Mouse (Mus musculus): ENCODE measurements around the gene Spag9.
A peak's percentile ranks its signal among the peaks of the same experiment; 100 is the strongest.

The Spag9 gene

GRCm38 (mm10) chr11:93995720-93996305 lies at the start of gene Spag9:
Gene Spag9, plus strand, starts transcription at chr11:93996091.
- DNase-seq (ENCODE audit: low spot score): peak; percentile 92

- DNase-seq (ENCODE audit: low spot score): no peak
Observed at GRCm38 (mm10) chr11:93948887-93949567, 46.9 kb upstream of the Spag9 start.

- no peak for DNase-seq (ENCODE audit: low spot score)
Observed at GRCm38 (mm10) chr11:93950045-93950444, 45.8 kb upstream of the Spag9 start.

GRCm38 (mm10) chr11:93952376-93952775 lies 43.5 kb upstream of the Spag9 start:
- no peak for DNase-seq (ENCODE audit: low spot score)

DNA sequence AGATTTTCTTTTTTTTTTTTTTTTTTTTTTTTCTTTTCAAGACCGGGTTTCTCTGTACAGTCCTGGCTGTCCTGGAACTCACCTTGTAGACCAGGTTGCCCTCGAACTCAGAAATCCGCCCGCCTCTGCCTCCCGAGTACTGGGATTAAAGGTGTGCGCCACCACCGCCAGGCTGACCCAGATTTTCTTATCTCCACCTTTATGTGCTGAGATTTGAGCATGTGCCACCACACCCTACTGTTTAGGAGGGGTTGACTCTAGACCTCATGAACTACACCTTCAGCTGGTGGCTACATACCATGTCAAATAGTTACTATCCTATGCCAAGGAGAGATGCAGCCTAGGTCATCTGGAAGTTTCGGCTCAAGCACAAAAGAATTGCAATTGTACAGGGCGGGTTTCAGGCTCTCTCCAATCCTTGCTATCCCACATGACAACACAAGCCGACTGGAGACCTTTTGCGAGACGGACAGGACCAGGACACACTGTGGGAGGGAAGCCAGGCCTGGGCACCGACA lies 41.1 kb upstream of the Spag9 start:
- no peak for DNase-seq (ENCODE audit: low spot score)

- DNase-seq (ENCODE audit: low spot score): peak; percentile 96
Observed at GRCm38 (mm10) chr11:93955256-93956150, 40.4 kb upstream of the Spag9 start.

DNA sequence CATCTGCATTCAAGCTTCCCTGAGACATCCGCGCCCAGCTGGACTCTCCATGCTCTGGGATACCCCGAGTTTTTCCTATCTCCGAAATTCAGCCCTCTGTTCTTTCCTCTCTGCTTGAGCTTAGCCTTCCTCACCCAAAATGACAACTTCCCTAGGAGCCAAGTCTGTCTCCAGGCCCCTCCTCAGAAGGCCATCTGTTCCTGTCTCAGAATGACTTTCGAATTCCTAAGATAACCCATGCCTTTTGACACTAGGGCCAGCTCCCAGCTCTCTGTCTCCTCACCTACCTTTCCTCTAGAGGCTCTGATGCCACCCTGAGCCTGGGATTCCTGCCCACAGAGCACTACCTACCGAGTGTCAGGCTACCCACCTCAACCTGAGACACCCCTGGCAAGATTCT lies 39.7 kb upstream of the Spag9 start, which contains the start of gene Nme2:
Gene Nme2 (minus strand): TSS at position 101 of the 400 bp plus-strand sequence.
- no peak for DNase-seq (ENCODE audit: low spot score)

- no peak for DNase-seq (ENCODE audit: low spot score)
Observed at GRCm38 (mm10) chr11:93957031-93957555, 38.8 kb upstream of the Spag9 start.

- no peak for DNase-seq (ENCODE audit: low spot score)
Observed at GRCm38 (mm10) chr11:93957746-93958145, 38.1 kb upstream of the Spag9 start.

GRCm38 (mm10) chr11:93961482-93961881 lies 34.4 kb upstream of the Spag9 start:
- DNase-seq (ENCODE audit: low spot score): no peak

DNA sequence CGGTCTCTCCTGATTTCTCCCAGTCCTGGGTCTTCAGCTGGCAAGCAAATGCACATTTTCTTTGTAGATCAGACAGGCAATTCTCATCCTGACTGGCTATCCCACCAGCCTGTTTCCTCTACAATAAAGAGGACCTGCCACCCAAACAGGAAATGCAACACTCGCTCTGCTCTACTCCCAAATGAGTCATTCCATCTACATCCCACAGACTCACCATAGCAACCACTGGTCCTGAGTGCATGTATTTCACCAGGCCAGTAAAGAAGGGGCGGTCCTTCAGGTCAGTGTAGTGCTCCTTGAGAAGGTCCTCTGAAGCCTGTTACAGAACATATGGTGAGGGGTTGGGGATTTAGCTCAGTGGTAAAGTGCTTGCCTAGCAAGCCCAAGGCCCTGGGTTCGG lies 32.9 kb upstream of the Spag9 start:
- DNase-seq (ENCODE audit: low spot score): no peak

- DNase-seq (ENCODE audit: low spot score): no peak
Observed at GRCm38 (mm10) chr11:93965391-93965790, 30.5 kb upstream of the Spag9 start.

DNA sequence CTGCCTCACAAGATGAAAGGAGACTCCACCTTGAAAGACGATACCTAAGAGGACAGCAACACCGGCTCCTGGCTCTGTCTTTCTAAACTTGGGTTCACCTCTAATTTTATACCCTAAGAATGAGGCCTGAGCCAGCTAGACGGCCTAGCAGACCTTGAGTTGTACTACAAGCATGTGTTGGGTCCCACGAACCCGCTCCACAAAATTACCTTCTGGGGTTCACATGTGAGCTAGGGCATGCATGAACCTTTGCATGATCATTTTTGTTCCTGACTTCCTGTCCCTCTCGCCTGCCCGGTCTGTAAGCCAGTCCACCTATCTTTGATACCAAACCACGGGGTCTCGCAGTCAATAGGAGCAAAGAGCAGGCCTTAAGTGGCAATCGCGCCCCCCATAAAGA lies 28.5 kb upstream of the Spag9 start:
- DNase-seq (ENCODE audit: low spot score): no peak

DNA sequence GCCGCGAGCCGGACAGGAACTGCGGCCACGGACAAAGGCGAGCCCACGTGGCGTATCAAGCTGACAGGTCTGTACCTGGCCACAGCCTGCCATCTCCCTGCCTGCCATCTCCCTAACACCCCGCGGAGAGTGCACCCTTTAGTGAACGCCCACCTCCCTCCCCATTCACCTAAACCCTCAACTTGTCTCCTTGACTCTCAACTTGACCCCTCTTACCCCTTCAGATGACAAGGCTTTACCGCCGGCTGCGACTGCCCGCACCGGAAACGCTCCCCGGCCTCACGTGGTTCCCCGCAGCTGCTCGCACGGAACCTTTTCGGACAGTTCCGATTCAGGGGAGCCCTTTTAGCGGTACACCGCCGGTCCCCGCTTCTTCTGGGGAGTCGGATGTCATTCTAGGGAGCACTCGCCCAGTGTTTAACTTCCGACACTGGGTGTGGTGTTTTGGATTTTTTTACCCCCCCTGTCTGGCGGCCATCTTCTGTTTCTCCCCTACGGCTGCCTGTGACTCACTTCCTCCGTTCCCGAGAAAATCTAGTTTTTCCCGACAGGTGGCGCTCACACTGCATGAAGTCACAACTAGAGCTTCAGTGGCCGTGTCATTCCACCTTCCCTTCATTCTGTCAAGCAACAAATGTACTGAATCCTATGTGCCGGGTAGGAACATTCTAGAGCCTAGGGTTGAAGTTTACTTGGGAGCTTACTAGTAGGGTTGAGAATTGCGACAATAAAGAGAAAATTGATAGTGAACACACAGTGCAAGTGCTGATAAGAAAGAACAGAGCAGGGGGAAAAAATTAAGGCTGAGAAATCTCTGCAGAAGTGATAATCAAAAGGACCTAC lies 27.7 kb upstream of the Spag9 start, which contains the start of the genes Gm20390 and Nme1:
Gene Gm20390 (minus strand): TSS at position 289 of the 843 bp plus-strand sequence.
Gene Nme1 (minus strand): TSS at position 517 of the 843 bp plus-strand sequence.
- peak; percentile 98 for DNase-seq (ENCODE audit: low spot score)

DNA sequence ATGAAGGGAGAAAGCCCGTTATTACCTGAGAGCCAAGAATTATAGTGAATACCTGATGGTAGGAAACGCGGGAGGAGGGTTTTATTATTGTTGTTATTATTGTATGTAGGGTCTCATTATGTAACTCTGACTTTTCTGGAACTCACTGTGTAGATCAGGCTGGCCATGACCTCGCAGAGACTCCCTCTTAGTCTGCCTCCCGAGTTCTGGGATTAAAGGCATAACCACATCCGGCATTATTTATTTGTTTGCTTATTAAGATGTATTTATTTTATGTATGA lies 27.1 kb upstream of the Spag9 start:
- no peak for DNase-seq (ENCODE audit: low spot score)

DNA sequence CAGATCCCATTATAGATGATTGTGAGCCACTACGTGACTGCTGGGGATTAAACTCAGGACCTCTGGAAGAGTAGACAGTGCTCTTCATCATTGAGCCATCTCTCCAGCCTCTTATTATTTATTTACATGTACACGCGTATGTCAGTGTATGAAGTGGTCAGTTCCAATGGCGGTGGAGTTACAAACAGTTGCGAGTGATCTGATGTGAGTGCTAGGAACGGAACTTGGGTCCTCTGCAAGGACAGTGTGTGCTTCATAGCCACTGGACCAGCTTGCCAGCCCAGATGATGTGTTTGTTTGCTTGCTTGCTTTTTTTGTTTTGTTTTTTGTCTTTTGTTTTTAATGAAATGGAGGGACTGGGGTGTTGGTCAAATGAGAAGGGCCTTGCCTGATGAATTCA lies 26.7 kb upstream of the Spag9 start:
- DNase-seq (ENCODE audit: low spot score): no peak

GRCm38 (mm10) chr11:93969799-93970198 lies 26.1 kb upstream of the Spag9 start:
- DNase-seq (ENCODE audit: low spot score): no peak

DNA sequence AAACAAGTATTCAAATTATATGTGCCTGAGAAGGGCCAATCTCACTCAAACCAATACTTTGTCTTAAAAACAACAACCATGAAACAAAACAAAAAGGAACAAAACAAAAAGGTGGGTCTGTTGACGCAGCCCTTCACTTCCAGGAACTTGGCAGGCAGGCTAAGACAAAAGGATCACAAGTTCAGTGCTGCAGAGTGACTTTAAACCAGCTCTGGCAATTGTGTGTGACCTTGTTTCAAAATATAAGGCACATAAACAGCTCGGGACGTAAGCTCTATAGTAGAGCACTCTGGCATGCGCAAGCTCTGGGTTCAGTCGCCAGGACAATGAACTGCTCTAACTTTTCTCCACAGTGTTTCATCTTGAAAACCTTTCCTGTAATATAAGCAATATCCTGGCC lies 22.9 kb upstream of the Spag9 start:
- DNase-seq (ENCODE audit: low spot score): no peak

DNA sequence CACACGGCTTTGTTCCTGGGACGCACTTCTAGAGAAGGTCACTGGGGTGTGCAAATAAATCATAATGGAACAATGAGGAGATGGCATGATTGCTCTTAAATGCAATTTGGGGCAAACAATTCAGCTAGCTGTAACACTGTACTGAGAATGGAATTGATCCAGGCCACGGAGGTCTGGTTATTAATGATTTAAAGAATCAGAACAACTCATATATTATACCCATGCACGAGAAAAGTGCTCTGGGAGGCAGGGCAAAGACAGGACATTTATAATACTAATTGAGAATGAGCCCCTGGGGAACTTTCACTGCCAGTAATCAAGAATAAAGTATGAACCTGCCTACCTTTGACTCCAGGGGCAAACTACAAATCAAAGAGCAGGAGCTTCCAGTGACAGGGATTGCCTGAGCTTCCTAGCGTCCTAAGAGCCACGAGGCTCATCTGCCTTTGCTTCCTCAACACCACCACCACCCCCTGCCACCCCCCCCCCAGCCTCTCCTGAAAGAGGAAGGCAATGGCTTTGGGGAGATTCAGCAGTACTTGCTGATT lies 16.3 kb upstream of the Spag9 start:
- DNase-seq (ENCODE audit: low spot score): no peak

DNA sequence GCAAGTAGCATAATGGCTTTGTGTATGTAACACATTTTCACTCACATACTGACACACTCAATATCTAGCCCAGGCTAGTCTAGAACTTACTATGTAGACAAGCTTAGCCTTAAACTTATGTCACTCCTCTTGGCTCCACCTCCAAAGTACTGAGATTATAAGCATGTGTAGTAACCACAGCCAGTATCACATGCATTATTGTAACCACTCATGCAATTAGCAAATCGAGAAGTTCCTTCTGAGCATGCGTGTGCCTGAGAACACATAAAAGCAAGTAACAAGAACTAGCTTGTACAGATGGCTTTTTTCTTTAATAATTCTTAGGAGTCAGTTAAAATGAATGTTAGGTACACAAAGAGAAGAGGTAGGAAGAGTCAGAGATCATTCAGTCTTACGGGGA lies 11.3 kb upstream of the Spag9 start:
- DNase-seq (ENCODE audit: low spot score): no peak

DNA sequence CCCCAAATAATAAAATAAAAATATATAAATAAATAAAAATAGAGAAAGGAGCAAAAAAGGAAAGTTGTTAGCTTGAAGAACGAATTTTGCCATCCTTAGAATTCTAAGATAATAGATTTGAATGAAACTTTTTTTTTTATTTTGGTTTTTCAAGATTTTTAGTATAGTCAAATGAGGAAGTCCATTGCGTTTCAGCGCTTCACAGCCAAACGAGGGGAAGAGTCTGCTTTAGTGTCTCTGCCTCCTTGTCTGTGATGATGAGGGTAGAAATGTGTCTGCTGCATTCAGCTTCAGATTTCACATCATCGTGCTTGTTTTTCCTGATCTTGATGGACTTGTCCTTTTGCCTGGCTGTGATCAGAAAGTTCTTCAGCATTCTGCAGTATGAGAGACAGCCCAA lies 10.6 kb upstream of the Spag9 start:
- no peak for DNase-seq (ENCODE audit: low spot score)

All from urinary bladder, postnatal 14 days (tissue).